In genomic region chr19:45023993-45024392, GRCm38 (mm10) we compare ENCODE assay signal across 23 mouse cellular contexts. TPM values are rescaled to one million over a fixed set of nuclear protein-coding genes. Genes with fewer than 3 reads are reported as not detected.
DNase-seq lines count a peak whose midpoint lies in the region; ATAC-seq and TF ChIP-seq lines count a peak whose summit lies in the region.
"Had no signal": no experiment of that assay in that cellular context is flagged by ENCODE, and none has a peak within 500 bp of the region (broad histone marks: within the 10 kb centered on the region; RNA-seq: fewer than 3 reads in every experiment).

No protein-coding gene starts in this region.

- H3K9me3 ChIP-seq in heart, embryonic 11.5 days (replicated peaks; ENCODE audit: control insufficient read depth, low read length) = no peaks in the 10 kb centered on the region
- H3K9me3 ChIP-seq in E14TG2a.4 (ENCODE audit: low read length) = no peaks in the 10 kb centered on the region
- H3K9me3 ChIP-seq in hindbrain, embryonic 16.5 days (ENCODE audit: control insufficient read depth, low read length) = no peaks in the 10 kb centered on the region
- H3K9me3 ChIP-seq: embryonic facial prominence, embryonic 12.5 days; forebrain, embryonic 15.5 days; heart, embryonic 13.5 days; limb, embryonic 13.5 days; liver, embryonic 15.5 days; midbrain, embryonic 13.5 days had no signal

- peaks cover 31% of the 10 kb centered on the region for H3K36me3 ChIP-seq in heart, embryonic 11.5 days (ENCODE audit: control insufficient read depth, insufficient read depth, low read length)
- peaks cover 49% of the 10 kb centered on the region for H3K36me3 ChIP-seq in E14TG2a.4 (ENCODE audit: insufficient read depth, low read length)
- peaks cover 21% of the 10 kb centered on the region; the same call in 1 of the 2 replicates for H3K36me3 ChIP-seq in hindbrain, embryonic 16.5 days (ENCODE audit: control insufficient read depth, insufficient read depth, low read length)

- WGBS in heart, embryonic 11.5 days (ENCODE audit: insufficient replicate concordance) = 75% methylated on average over 11 of the region's 11 CpGs
- WGBS in hindbrain, embryonic 16.5 days = 84% methylated on average over 11 of the region's 11 CpGs

- no peak overlapping the region for H3K27ac ChIP-seq in heart, embryonic 11.5 days (ENCODE audit: low read depth, low read length)
- no peak overlapping the region for H3K27ac ChIP-seq in hindbrain, embryonic 16.5 days (ENCODE audit: low read depth, low read length)
- H3K27ac ChIP-seq: embryonic facial prominence, embryonic 12.5 days; forebrain, embryonic 15.5 days; heart, embryonic 13.5 days; limb, embryonic 13.5 days; liver, embryonic 15.5 days; macrophage; midbrain, embryonic 13.5 days had no signal

- DNase-seq in heart, adult 11 months = no peak
- peak; percentile 10 for DNase-seq in kidney, postnatal 10 days
- DNase-seq in kidney, postnatal 36 days = no peak
- no peak for DNase-seq in adrenal gland, postnatal 10 days
- DNase-seq: B cell, adult 2 months; gastrocnemius, postnatal 36 days; heart, postnatal 36 days; kidney, adult 9 months; layer of hippocampus, postnatal 36 days; right cerebral cortex, postnatal 14 days; spleen, adult 18-20 months; thymus, adult 18-20 months had no signal

- ATAC-seq in heart, embryonic 11.5 days (replicated peaks; ENCODE audit: insufficient number of reproducible peaks, low FRiP score, low TSS enrichment) = peak; percentile 35; the same call in 1 of the 2 replicates
- peak; percentile 29; the same call in 1 of the 2 replicates for ATAC-seq in hindbrain, embryonic 16.5 days
- ATAC-seq: forebrain, embryonic 15.5 days; midbrain, embryonic 13.5 days had no signal

- H3K27me3 ChIP-seq in heart, embryonic 11.5 days (ENCODE audit: control insufficient read depth, insufficient read depth, low read length) = no peaks in the 10 kb centered on the region
- peaks cover 53% of the 10 kb centered on the region for H3K27me3 ChIP-seq in E14TG2a.4 (ENCODE audit: insufficient read depth, low read length)
- H3K27me3 ChIP-seq in hindbrain, embryonic 16.5 days (replicated peaks; ENCODE audit: control insufficient read depth, insufficient read depth, low read length) = no peaks in the 10 kb centered on the region
- H3K27me3 ChIP-seq: embryonic facial prominence, embryonic 12.5 days; forebrain, embryonic 15.5 days; heart, embryonic 13.5 days; limb, embryonic 13.5 days; liver, embryonic 15.5 days; midbrain, embryonic 13.5 days had no signal

- H3K9ac ChIP-seq in heart, embryonic 11.5 days (ENCODE audit: low read depth, low read length) = no peak overlapping the region
- no peak overlapping the region for H3K9ac ChIP-seq in hindbrain, embryonic 16.5 days (ENCODE audit: low read depth, low read length)
- H3K9ac ChIP-seq: embryonic facial prominence, embryonic 12.5 days; forebrain, embryonic 15.5 days; heart, embryonic 13.5 days; limb, embryonic 13.5 days; liver, embryonic 15.5 days; midbrain, embryonic 13.5 days had no signal

- no peak for TF ChIP-seq CTCF in E14TG2a.4 (conservative IDR thresholded peaks at IDR 0.05; ENCODE audit: low read length)

- no peak overlapping the region for H3K4me2 ChIP-seq in heart, embryonic 11.5 days
- H3K4me2 ChIP-seq in hindbrain, embryonic 16.5 days (ENCODE audit: low read length) = no peak overlapping the region
- H3K4me2 ChIP-seq: embryonic facial prominence, embryonic 12.5 days; forebrain, embryonic 15.5 days; heart, embryonic 13.5 days; limb, embryonic 13.5 days; liver, embryonic 15.5 days; midbrain, embryonic 13.5 days had no signal

- H3K4me1 ChIP-seq in heart, embryonic 11.5 days (ENCODE audit: control insufficient read depth, insufficient read depth, low read length) = peaks cover 16% of the 10 kb centered on the region
- H3K4me1 ChIP-seq in E14TG2a.4 (replicated peaks; ENCODE audit: low read depth, low read length) = peaks cover 80% of the 10 kb centered on the region
- peaks cover 15% of the 10 kb centered on the region for H3K4me1 ChIP-seq in hindbrain, embryonic 16.5 days (ENCODE audit: control insufficient read depth, insufficient read depth, low read depth, low read length)

- H3K4me3 ChIP-seq in heart, embryonic 11.5 days (ENCODE audit: low read depth, low read length) = no peak overlapping the region
- 0 out of 2 replicates have a peak overlapping the region, but pooled peaks have one; percentile 17 for H3K4me3 ChIP-seq in E14TG2a.4 (replicated peaks; ENCODE audit: low read length)
- H3K4me3 ChIP-seq in hindbrain, embryonic 16.5 days (ENCODE audit: low read length) = no peak overlapping the region
- H3K4me3 ChIP-seq: embryonic facial prominence, embryonic 12.5 days; erythroblast, embryonic 14.5 days; forebrain, embryonic 15.5 days; heart, embryonic 13.5 days; limb, embryonic 13.5 days; liver, embryonic 15.5 days; midbrain, embryonic 13.5 days had no signal

RNA-seq across cellular contexts. Expression of gene Lzts2, which starts 9.8 kb away (rescaled TPM):
- 35.3 and 38.4 TPM in 2 replicates for polyA plus RNA-seq in heart, embryonic 11.5 days (2014; fragmentation: Nextera tagmentation; extraction: Ambion mirVana)
- 14.8 and 18.7 TPM in 2 replicates for polyA plus RNA-seq in hindbrain, embryonic 16.5 days (2015; fragmentation: Nextera tagmentation; extraction: Ambion mirVana)
- 10 to 100 TPM; 63.1 to 77.8 TPM for total RNA-seq in adrenal gland, postnatal 10 days (2021)

RNA-seq across cellular contexts. Expression of gene Mrpl43, which starts 17.8 kb away (rescaled TPM):
- polyA plus RNA-seq in heart, embryonic 11.5 days (2014; fragmentation: Nextera tagmentation; extraction: Ambion mirVana) = 63.0 and 64.3 TPM in 2 replicates
- 90.1 and 98.4 TPM in 2 replicates for polyA plus RNA-seq in hindbrain, embryonic 16.5 days (2015; fragmentation: Nextera tagmentation; extraction: Ambion mirVana)
- total RNA-seq in adrenal gland, postnatal 10 days (2021) = 10 to 100 TPM; 50.0 to 58.3 TPM

RNA-seq across cellular contexts. Expression of gene Twnk, which starts 18.5 kb away (rescaled TPM):
- 14.2 and 14.8 TPM in 2 replicates for polyA plus RNA-seq in heart, embryonic 11.5 days (2014; fragmentation: Nextera tagmentation; extraction: Ambion mirVana)
- polyA plus RNA-seq in hindbrain, embryonic 16.5 days (2015; fragmentation: Nextera tagmentation; extraction: Ambion mirVana) = 12.4 and 15.5 TPM in 2 replicates
- 10 to 100 TPM; 26.2 to 29.5 TPM for total RNA-seq in adrenal gland, postnatal 10 days (2021)

RNA-seq across cellular contexts. Expression of gene Pdzd7, which starts 21.5 kb away (rescaled TPM):
- 0.21 TPM in 1 of 2 replicates, not detected in the other for polyA plus RNA-seq in heart, embryonic 11.5 days (2014; fragmentation: Nextera tagmentation; extraction: Ambion mirVana)
- 3.0 and 3.2 TPM in 2 replicates for polyA plus RNA-seq in hindbrain, embryonic 16.5 days (2015; fragmentation: Nextera tagmentation; extraction: Ambion mirVana)
- total RNA-seq in adrenal gland, postnatal 10 days (2021) = under 1 TPM; 0.21 to 0.48 TPM
- polyA plus RNA-seq: erythroblast, embryonic 14.5 days; heart, embryonic 13.5 days; liver, embryonic 15.5 days; macrophage had no signal

RNA-seq across cellular contexts. Expression of gene Sfxn3, which starts 23.3 kb away (rescaled TPM):
- 16.0 and 18.8 TPM in 2 replicates for polyA plus RNA-seq in heart, embryonic 11.5 days (2014; fragmentation: Nextera tagmentation; extraction: Ambion mirVana)
- 76.8 and 85.4 TPM in 2 replicates for polyA plus RNA-seq in hindbrain, embryonic 16.5 days (2015; fragmentation: Nextera tagmentation; extraction: Ambion mirVana)
- total RNA-seq in adrenal gland, postnatal 10 days (2021) = 10 to 100 TPM; 39.3 to 51.5 TPM
